Mouse (Mus musculus) cerebellum, adult (tissue): ENCODE measurements around the gene Phf14.
"Not testable (repeated sequence)": the region's sequence is repeated elsewhere in the genome, so short reads cannot be mapped to it uniquely, and the experiment has no call there.

Source experiments
- ATAC-seq: cut with Nextera tagmentation; 2 replicates; pipeline ENCODE4 v1.9.2; 2017; ENCODE audit warnings: mild to moderate bottlenecking, moderate library complexity, mixed read lengths; ENCODE audit not compliant: insufficient number of reproducible peaks, low FRiP score, low TSS enrichment

Gene Phf14

GRCm38 (mm10) chr6:12082125-12082524 is 174.5 kb downstream of the Phf14 start:
- no peak for ATAC-seq

- no peak for ATAC-seq
These were observed 175.1 kb downstream of the Phf14 start for GRCm38 (mm10) chr6:12082531-12083216.

- no peak for ATAC-seq
These were observed 177.1 kb downstream of the Phf14 start for GRCm38 (mm10) chr6:12084721-12085120.

- no peak for ATAC-seq
These were observed 181.9 kb downstream of the Phf14 start for GRCm38 (mm10) chr6:12089439-12089992.

GRCm38 (mm10) chr6:12095716-12096115 is 188.1 kb downstream of the Phf14 start:
- ATAC-seq, result no peak

- no peak for ATAC-seq
These were observed 189.5 kb downstream of the Phf14 start for GRCm38 (mm10) chr6:12097125-12097524.

- no peak for ATAC-seq
These were observed 197.5 kb downstream of the Phf14 start for GRCm38 (mm10) chr6:12105144-12105543.

GRCm38 (mm10) chr6:12107326-12107725 is 199.7 kb downstream of the Phf14 start:
- no peak for ATAC-seq

GRCm38 (mm10) chr6:12107786-12108185 is 200.2 kb downstream of the Phf14 start:
- no peak for ATAC-seq

GRCm38 (mm10) chr6:12116926-12117818 is 209.6 kb downstream of the Phf14 start:
- ATAC-seq, result no peak

- ATAC-seq, result no peak
These were observed 210.4 kb downstream of the Phf14 start for GRCm38 (mm10) chr6:12117819-12118570.

GRCm38 (mm10) chr6:12122759-12123158 is 215.2 kb downstream of the Phf14 start:
- no peak for ATAC-seq

- ATAC-seq, result peak; percentile 89
These were observed 217.6 kb downstream of the Phf14 start for GRCm38 (mm10) chr6:12125031-12125803.

- ATAC-seq, result not testable (repeated sequence)
These were observed 219.0 kb downstream of the Phf14 start for GRCm38 (mm10) chr6:12126601-12127000.

- no peak for ATAC-seq
These were observed 219.7 kb downstream of the Phf14 start for GRCm38 (mm10) chr6:12127287-12127686.
